Mouse (Mus musculus) small intestine, adult 2 months (tissue): ENCODE measurements around the gene Sos2. TPM values are rescaled to one million over a fixed set of nuclear protein-coding genes. Genes with fewer than 3 reads are reported as not detected.

Source experiments
- H3K27ac ChIP-seq: fragments of 200-500 bp; 2 replicates; pipeline ENCODE4 v1.5.1; 2012; ENCODE audit warnings: low read depth, low read length, control low read depth, inconsistent platforms; ENCODE audit not compliant: insufficient read depth
- H3K27me3 ChIP-seq: fragments of 200-500 bp; 2 replicates; pipeline ENCODE4 v1.6.1; 2012; ENCODE audit warnings: mild to moderate bottlenecking, moderate library complexity, low read length, inconsistent platforms; ENCODE audit not compliant: control insufficient read depth, insufficient read depth
- H3K36me3 ChIP-seq: fragments of 200-500 bp; 2 replicates; pipeline ENCODE4 v1.6.1; 2012; ENCODE audit warnings: mild to moderate bottlenecking, low read length, control low read depth, inconsistent platforms; ENCODE audit not compliant: control insufficient read depth, insufficient read depth
- H3K4me1 ChIP-seq: fragments of 200-500 bp; 2 replicates; pipeline ENCODE4 v1.6.1; 2012; ENCODE audit warnings: low read length, inconsistent platforms, mixed read lengths; ENCODE audit not compliant: control insufficient read depth, insufficient read depth, insufficient read length
- H3K4me3 ChIP-seq: fragments of 200-500 bp; 2 replicates; pipeline ENCODE4 v1.5.1; 2012; ENCODE audit warnings: low read depth, mild to moderate bottlenecking, control low read depth, inconsistent platforms, low read length, moderate library complexity
- CTCF ChIP-seq: fragments of 200-500 bp; IDR thresholded peaks from 2 replicates; pipeline ENCODE4 v1.5.1; 2012; ENCODE audit warnings: low read depth, mild to moderate bottlenecking, control low read depth, inconsistent platforms, low read length, moderate library complexity, mixed read lengths; ENCODE audit not compliant: insufficient replicate concordance, insufficient read length; ENCODE audit errors: extremely low read depth
- POLR2A ChIP-seq: fragments of 200-500 bp; IDR thresholded peaks from 2 replicates; pipeline ENCODE4 v1.6.1; 2012; ENCODE audit warnings: low read depth, mild to moderate bottlenecking, control low read depth, inconsistent platforms, low read length, moderate library complexity
- WGBS: fragments of 180-500 bp; shearing (Covaris S2); methylation state at CpG from one replicate; pipeline ENCODE4 v1.1.7; 2018; 5-methylcytosine and 5-hydroxymethylcytosine counted together
- polyA plus RNA-seq: library from polyadenylated mRNA; depleted of rRNA; stranded (reverse); fragments of >200 nt; gene quantifications from 2 replicates; pipeline ENCODE4 v1.2.3, GENCODE M21; 2012

Gene Sos2
- polyA plus RNA-seq, 1 experiment, result 12.0 TPM

GRCm38 (mm10) chr12:69556221-69556861 is 125.3 kb downstream of the Sos2 start:
- WGBS, result 53% methylated on average over 6 of the region's 6 CpGs
- peak overlapping the region; percentile 72 for H3K27ac ChIP-seq

GRCm38 (mm10) chr12:69545456-69546178 is 136.0 kb downstream of the Sos2 start:
- H3K27ac ChIP-seq, result peak overlapping the region; percentile 85
- H3K4me3 ChIP-seq, result no peak overlapping the region
- peaks cover 2% of the 10 kb centered on the region; the same call in 1 of the 2 replicates for H3K4me1 ChIP-seq
- 66% methylated on average over 13 of the region's 13 CpGs for WGBS
- H3K27me3 ChIP-seq, result no peaks in the 10 kb centered on the region
- TF ChIP-seq CTCF (no peak), POLR2A (no peak)
- H3K36me3 ChIP-seq, result no peaks in the 10 kb centered on the region

More at GRCm38 (mm10) chr12:69556221-69556861, 125.3 kb downstream of the Sos2 start:
- Histone ChIP-seq H3K4me3 (no peak overlapping the region), H3K36me3 (no peaks in the 10 kb centered on the region), H3K27me3 (no peaks in the 10 kb centered on the region), H3K4me1 (peaks cover 9% of the 10 kb centered on the region; the same call in 1 of the 2 replicates)
- TF ChIP-seq POLR2A (no peak), CTCF (no peak)

- Histone ChIP-seq H3K36me3 (no peaks in the 10 kb centered on the region), H3K4me3 (no peak overlapping the region), H3K27me3 (no peaks in the 10 kb centered on the region), H3K27ac (peak overlapping the region; percentile 39), H3K4me1 (peaks cover 7% of the 10 kb centered on the region; the same call in 1 of the 2 replicates)
- WGBS, result 93% methylated on average over 6 of the region's 6 CpGs
- TF ChIP-seq POLR2A, result no peak
- TF ChIP-seq CTCF, result no peak
Measured at GRCm38 (mm10) chr12:69544994-69545393, 136.7 kb downstream of the Sos2 start.

- Histone ChIP-seq H3K27me3 (no peaks in the 10 kb centered on the region), H3K4me1 (peaks cover 9% of the 10 kb centered on the region; the same call in 1 of the 2 replicates), H3K4me3 (no peak overlapping the region), H3K27ac (peak overlapping the region; percentile 32; the same call in 1 of the 2 replicates), H3K36me3 (no peaks in the 10 kb centered on the region)
- 60% methylated on average over 2 of the region's 2 CpGs for WGBS
- TF ChIP-seq CTCF, result no peak
- TF ChIP-seq POLR2A, result no peak
Measured at GRCm38 (mm10) chr12:69544562-69544961, 137.1 kb downstream of the Sos2 start.

GRCm38 (mm10) chr12:69542376-69542775 is 139.3 kb downstream of the Sos2 start:
- Histone ChIP-seq H3K27ac (no peak overlapping the region), H3K36me3 (no peaks in the 10 kb centered on the region), H3K4me3 (no peak overlapping the region), H3K4me1 (peaks cover 17% of the 10 kb centered on the region; the same call in 1 of the 2 replicates), H3K27me3 (no peaks in the 10 kb centered on the region)
- TF ChIP-seq POLR2A (no peak), CTCF (no peak)
- WGBS, result 94% methylated on average over 8 of the region's 8 CpGs

- H3K36me3 ChIP-seq, result no peaks in the 10 kb centered on the region
- H3K4me1 ChIP-seq, result peaks cover 20% of the 10 kb centered on the region
- H3K4me3 ChIP-seq, result no peak overlapping the region
- TF ChIP-seq POLR2A, result no peak
- TF ChIP-seq CTCF, result no peak
- no peak overlapping the region for H3K27ac ChIP-seq
- H3K27me3 ChIP-seq, result no peaks in the 10 kb centered on the region
- WGBS, result 83% methylated on average over 8 of the region's 8 CpGs
Measured at GRCm38 (mm10) chr12:69541663-69542062, 140.0 kb downstream of the Sos2 start.

- TF ChIP-seq POLR2A (no peak), CTCF (no peak)
- H3K27ac ChIP-seq, result peak overlapping the region; percentile 84; the same call in 1 of the 2 replicates
- peaks cover 17% of the 10 kb centered on the region for H3K4me1 ChIP-seq
- no peaks in the 10 kb centered on the region for H3K27me3 ChIP-seq
- H3K4me3 ChIP-seq, result no peak overlapping the region
- no peaks in the 10 kb centered on the region for H3K36me3 ChIP-seq
- 78% methylated on average over 7 of the region's 7 CpGs for WGBS
Measured at GRCm38 (mm10) chr12:69539353-69539752, 142.3 kb downstream of the Sos2 start.
